Mouse (Mus musculus): Measurements from ENCODE around the gene Psmb8.

Gene Psmb8

DNA sequence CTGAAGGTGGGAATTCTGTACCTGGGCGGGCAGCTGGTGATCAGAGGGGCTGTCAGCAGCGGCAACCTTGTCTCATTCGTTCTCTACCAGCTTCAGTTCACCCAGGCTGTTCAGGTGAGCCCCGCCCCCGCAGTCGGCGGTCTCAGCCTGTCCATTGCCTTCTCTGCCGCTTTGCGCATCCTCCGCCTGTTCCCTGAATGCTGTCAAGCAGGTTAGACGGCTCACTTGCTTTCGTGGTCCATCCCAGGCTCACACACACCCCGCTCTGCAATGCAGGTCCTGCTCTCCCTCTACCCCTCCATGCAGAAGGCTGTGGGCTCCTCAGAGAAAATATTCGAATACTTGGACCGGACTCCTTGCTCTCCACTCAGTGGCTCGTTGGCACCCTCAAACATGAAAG lies 4.7 kb upstream of the Psmb8 start:
- DNase-seq (ENCODE audit: extremely low spot score, low spot score) = no peak

DNA sequence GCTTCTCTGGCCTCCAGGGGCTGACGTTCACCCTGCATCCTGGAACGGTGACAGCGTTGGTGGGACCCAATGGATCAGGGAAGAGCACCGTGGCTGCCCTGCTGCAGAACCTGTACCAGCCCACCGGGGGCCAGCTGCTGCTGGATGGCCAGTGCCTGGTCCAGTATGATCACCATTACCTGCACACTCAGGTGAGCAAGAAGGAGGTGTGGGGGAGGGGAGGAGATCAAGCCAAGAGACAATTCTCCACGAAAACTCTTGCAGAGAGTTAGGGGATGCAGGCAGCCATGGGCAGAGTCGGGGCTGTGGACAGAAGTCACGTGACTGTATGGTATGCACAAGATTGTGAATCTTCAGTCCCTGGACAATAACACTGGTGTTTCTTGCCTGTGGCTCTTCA lies 4.1 kb upstream of the Psmb8 start:
- DNase-seq (ENCODE audit: extremely low spot score, low spot score) = no peak

DNA sequence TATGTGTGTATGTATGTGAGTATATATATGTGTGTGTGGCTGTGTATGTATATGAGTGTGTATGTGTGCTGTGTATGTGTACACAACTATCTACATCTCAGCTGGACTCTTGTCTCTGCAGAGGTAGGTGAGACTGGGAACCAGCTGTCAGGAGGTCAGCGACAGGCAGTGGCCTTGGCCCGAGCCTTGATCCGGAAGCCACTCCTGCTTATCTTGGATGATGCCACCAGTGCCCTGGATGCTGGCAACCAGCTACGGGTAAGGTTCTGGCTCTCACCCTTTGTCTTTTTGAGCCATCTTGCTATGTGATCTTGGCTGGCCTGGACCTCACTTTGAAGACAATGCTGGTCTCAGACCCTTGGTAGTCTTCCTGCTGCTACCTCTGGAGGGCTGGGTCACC lies 2.8 kb upstream of the Psmb8 start:
- DNase-seq (ENCODE audit: extremely low spot score, low spot score) = no peak

DNA sequence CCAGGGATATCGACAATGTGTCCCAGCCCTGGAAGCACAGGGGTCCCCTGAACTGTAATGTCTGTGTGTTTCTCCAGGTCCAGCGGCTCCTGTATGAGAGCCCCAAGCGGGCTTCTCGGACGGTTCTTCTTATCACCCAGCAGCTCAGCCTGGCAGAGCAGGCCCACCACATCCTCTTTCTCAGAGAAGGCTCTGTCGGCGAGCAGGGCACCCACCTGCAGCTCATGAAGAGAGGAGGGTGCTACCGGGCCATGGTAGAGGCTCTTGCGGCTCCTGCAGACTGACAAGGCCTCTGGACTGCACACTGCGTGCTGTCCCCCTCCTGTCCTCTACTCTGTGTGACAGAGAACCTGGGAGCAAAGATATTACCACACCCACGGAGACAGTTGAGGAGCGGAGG lies 1.0 kb upstream of the Psmb8 start:
- DNase-seq (ENCODE audit: extremely low spot score, low spot score) = no peak

DNA sequence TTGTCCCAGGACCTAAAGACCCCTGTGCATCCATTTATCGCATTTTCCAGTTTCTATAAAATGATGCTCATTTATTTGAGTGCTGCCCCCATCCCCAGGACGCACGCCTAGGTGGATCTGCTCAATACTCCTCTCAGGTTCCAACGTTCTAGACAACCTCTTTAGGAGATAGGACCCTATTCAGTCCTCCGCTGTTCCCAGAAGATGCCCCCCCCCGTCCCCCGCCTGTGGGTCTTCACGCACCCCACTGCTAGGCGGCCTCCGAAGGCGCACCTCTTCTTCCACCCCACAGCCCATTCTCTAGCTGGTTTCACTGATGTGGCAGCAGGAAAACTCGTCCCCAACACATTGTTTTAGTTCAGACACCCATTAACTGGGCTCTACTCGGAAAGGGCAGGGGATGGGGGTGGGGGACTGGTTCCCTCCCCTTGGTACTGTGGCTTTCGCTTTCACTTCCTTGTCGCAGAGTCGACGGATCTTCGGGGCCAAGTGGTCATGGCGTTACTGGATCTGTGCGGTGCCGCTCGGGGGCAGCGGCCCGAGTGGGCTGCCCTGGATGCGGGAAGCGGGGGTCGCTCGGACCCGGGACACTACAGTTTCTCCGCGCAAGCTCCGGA lies 491 bp downstream of the Psmb8 start:
- no peak for DNase-seq (ENCODE audit: extremely low spot score, low spot score)

DNA sequence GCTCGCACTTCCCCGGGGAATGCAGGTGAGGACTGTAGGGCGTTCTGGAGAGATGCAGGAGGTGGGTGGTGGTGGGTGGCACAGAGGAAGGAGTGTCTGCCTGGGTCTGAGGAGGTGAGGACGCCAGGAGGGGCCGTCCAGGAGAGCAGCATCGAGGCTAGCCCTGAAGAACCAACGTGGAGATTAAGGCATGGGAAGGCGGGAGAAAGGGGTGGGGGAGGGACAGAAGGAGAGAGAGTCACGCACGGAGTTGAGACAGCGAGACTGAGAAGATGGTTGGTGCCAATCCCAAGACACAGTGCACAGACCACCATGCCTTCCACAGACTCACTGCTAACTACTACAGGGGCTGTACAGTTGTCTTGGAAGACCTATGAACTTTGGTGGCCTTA lies 996 bp downstream of the Psmb8 start:
- no peak for DNase-seq (ENCODE audit: extremely low spot score, low spot score)

DNA sequence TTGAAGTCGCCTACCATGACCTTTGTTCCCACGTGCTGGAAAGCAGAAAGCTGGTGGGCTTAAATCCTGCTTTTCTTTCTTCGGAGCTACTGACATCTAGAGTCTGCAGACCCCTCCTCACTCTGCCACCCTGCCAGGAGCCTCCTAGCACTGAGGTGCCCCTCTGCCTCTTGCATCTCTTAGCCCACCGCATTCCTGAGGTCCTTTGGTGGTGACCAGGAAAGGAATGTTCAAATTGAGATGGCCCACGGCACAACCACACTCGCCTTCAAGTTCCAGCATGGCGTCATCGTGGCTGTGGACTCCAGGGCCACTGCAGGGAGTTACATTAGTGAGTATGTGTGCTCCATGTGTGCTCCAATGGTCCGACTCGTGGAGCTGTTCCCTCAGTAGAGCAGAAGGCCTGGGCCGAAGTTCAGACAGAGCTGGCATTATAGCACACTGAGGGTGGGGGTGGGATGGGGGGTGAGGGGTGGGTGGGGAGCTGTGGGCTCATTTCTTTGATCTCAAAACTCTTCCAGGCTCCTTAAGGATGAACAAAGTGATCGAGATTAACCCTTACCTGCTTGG lies 1.6 kb downstream of the Psmb8 start:
- DNase-seq (ENCODE audit: extremely low spot score, low spot score) = no peak

DNA sequence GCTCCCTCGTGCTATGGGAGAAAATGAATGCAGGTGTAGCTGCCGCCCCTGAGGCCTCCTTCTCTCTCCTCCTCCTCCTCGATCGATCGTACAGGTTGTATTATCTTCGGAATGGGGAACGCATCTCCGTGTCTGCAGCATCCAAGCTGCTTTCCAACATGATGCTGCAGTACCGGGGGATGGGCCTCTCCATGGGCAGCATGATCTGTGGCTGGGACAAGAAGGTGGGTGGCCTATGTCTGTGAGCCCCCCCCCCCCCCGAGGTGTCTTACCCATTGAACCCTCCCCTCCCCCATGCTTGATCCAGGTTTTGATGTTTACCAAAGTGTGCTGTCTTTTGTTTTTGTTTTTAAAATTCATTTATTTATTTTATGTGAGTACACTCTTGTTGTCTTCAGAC lies 2.5 kb downstream of the Psmb8 start:
- no peak for DNase-seq (ENCODE audit: extremely low spot score, low spot score)

DNA sequence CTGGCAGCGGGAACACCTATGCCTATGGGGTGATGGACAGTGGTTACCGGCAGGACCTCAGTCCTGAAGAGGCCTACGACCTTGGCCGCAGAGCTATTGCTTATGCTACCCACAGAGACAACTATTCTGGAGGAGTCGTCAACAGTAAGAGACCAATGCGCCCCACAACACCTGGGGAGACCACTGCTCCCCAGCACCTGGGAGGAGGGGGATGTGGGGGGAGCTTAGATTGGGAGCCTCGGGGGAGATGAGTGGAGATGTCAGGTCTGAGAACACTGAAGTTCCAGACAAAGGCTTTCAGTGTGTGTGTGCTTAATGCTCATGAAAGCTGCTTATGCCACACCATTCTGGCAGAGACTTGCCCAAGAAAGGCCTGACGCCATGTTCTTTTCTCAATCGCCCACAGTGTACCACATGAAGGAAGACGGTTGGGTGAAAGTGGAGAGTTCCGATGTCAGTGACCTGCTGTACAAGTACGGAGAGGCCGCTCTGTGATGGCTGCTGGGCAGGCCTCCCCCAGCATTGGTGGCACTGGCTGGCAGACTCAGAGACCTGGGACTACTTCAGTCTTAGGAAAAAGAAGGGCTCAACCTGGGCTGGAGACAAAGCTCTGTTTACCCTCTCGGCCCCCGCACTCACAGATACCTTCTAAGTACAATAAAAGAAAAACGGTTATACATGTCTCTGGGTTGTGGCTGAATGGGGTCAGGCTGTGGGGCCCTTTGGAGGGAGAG lies 3.4 kb downstream of the Psmb8 start:
- no peak for DNase-seq (ENCODE audit: extremely low spot score, low spot score)

DNA sequence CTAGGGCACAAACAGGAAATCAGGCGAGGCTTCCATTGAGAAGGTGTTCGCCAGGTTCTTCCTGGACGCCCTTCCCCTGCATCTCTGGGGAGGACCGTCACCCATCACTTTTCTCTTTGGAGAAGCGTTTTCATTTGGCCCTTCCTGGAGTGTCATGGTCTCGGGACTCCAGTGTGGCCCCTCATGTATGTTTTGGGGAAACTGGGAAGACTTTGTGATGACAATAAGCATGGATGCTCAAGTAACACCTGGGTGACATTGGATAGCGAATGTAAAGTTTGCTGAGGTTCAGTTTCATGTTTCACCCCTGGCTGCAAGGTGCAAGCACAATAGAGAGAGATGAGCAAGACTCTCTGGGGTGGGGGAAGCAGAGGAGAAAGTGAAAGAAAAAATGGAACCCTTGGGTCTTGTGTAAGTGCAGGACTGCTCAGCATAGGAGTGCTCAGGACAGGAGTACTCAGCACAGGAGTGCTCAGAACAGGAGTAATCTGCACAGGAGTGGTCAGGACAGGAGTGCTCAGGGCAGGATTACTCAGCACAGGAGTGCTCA lies 4.1 kb downstream of the Psmb8 start:
- no peak for DNase-seq (ENCODE audit: extremely low spot score, low spot score)

DNA sequence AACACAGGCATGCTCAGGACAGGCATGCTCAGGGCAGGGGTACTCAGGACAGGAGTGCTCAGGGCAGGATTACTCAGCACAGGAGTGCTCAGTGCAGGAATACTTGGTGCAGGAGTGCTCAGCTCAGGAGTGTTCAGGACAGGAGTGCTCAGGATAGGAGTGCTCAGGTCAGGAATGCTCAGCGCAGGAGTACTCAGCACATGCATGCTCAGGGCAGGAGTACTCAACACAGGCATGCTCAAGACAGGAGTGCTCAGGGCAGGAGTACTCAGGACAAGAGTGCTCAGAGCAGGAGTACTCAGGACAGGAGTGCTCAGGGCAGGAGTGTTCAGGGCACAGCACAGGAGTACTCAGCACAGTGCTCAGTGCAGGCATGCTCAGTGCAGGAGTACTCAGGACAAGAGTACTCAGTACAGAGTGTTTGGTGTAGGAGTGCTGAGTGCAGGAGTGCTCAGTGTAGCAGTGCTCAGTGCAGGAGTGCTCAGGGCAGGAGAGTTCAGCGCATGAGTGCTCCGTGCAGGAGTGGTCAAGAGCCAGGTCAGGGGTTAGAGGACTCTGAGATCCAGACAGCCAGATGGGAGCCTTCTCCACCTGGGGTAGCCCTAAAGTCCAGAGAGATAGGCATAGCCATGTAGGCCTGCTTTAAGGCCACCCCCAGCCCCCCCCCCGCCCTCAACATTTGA lies 5.4 kb downstream of the Psmb8 start:
- no peak for DNase-seq (ENCODE audit: extremely low spot score, low spot score)

DNA sequence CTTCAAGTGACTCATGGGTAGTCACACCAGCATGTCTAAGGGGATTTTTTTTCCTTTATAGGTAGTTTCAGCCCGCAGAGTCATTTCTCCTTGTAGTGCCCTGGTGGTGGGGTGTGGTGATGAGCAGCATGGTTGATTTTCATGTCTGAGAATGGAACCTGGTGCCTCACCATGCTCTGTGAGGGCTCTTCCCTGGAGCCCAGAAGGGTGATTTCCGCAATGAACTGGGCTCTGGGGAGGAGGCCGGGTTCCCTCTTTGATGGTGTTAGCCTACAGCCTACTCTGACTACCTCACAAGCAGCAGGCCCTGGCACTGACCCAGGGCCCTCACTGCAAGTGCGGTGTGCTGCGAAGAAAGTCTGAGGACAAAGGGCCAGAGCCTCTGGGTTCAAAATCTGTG lies 5.9 kb downstream of the Psmb8 start, which contains the start of gene Tap2:
Tap2 (plus strand) TSS at position 84 of the 400 bp plus-strand sequence.
- DNase-seq (ENCODE audit: extremely low spot score, low spot score) = no peak

DNA sequence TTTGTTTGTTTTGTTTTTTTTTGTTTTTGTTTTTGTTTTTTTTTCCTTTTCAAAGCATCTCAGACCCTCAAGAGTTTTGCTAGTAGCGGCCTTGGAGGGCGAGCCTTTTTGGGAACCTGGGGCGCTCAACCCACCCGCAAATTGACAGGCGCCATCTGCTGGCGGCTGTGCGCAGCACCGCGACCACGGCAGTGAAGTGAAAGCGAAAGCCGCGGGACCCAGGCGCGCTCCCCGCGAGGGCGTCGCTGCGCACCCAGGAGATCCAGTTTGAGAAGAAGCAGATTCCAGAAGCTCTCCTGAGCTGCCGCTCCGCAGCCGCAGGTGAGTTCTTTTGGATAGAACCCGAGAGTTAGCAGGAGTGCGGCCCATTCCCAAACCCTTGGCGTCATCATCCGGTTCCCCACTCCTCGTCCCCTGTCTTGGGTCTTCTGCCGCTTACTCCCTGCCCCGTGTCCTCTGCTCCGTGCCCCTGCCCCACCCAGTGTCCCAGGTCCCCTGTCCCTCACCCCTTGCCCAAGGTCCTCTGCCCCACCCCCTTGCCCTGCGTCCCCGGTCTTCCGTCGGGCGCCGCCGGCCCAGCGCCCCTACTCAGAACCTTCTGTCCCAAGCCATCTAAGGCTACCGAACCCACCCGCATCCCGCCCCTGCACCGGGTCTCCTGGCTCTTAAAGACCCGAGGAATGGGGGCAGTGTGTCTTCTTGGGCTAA lies 6.9 kb downstream of the Psmb8 start:
- peak; percentile 89 for DNase-seq (ENCODE audit: extremely low spot score, low spot score)

DNA sequence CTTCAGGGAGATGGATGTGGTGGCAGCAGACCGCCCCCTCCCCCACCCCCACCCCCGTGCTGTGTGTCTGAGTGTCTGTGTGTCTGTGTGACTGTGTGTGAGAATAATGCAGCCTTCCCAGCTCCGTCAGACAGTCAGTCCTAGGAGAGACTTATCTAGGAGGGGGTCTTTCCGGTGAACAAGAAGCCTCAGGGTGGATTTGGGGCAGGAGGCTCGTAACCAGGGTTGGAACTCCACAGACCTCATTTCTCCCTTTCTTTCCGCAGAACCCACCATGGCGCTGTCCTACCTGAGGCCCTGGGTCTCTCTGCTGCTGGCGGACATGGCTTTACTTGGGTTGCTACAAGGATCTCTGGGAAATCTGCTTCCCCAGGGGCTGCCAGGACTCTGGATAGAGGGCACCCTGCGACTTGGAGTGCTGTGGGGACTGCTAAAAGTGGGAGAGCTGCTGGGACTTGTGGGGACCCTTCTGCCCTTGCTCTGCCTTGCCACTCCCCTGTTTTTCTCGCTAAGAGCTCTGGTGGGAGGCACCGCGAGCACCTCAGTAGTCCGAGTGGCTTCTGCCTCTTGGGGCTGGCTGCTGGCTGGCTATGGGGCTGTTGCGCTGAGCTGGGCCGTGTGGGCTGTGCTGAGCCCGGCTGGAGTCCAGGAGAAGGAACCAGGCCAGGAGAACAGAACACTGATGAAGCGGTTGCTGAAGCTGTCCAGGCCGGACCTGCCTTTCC lies 7.7 kb downstream of the Psmb8 start:
- DNase-seq (ENCODE audit: extremely low spot score, low spot score) = no peak

DNA sequence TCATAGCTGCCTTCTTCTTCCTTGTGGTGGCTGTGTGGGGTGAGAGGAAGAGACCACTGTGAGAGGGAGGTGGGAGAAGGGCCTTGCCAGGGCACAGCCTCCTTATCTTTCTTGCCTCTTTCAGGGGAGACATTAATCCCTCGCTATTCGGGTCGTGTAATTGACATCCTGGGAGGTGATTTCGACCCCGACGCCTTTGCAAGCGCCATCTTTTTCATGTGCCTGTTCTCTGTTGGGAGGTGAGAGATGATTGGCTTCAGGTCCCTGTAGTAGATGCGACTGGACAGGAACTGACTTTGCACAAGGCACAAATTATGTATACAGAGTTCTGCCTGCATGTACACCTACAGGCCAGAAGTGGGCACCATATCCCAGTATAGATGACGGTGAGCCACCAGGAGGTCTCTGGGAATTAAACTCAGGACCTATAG lies 8.2 kb downstream of the Psmb8 start:
- DNase-seq (ENCODE audit: extremely low spot score, low spot score) = no peak

DNA sequence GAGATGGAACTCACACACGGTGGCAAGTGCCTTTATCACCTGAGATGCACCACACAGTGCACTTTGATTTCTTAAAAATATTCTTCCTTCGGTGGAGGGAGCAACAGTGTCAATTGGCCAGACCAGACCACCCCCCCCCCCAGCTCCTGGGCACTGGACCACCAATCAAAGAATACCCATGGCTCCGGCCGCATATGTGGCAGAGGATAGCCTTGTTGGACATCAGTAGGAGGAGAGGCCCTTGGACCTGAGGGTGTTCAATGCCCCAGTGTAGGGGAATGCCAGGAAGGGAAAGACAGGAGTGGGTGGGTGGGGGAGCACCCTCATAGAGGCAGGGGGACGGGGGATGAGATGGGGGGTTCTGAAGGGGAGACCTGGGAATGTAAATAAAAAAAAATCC lies 9.2 kb downstream of the Psmb8 start:
- no peak for DNase-seq (ENCODE audit: extremely low spot score, low spot score)

DNA sequence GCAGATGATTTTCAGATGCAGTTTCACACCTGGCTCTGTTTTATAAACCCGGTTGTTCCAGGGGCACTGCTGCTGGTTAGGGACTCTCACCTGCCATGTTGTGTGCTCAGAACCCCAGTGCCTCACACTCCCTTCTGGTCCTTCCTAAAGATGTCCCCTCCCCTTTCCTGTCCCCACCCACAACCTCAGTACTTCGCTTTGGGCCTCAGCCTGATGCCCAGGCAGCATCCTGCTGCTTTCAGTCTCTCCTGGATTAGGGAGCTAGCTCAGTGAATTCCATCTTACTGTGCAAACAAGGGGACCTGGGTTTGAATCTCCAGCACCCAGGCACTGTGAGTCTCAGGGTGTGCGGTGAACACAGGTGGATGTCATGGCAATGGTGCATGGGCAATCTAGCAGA lies 9.9 kb downstream of the Psmb8 start:
- DNase-seq (ENCODE audit: extremely low spot score, low spot score) = no peak

DNA sequence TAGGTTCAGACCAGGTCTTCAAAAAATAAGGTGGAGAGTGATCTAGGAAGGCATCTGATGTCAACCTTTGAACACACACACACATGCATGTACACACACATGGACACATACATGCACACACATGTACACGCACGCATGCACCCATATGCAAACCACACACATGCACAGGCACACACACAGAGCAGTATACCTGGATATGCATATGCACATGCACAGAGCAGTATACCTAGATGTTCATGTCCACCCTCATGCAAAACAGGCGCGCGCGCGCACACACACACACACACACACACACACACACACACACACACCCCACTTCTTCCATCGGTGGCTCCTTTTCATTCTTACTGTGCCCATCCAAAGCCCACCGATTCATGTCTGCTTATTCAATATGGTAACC lies 10.3 kb downstream of the Psmb8 start:
- no peak for DNase-seq (ENCODE audit: extremely low spot score, low spot score)

DNA sequence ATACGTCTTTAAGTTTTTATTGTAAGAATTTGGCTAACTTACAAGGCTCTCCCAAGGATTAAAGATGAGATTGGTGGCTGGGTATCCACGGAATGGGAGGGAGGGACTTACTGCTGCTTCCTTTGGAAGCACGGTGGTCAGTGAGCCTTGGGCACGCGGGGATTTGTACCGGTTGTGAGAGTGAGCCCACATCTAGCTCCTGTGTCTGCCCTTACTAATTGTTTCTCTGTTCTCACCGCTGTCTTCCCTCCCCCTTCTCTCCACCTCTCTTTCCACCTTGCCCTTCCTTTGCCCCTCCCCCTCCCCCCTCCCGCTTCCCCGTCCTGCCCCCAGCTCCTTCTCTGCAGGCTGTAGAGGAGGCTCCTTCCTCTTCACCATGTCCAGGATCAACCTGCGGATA lies 10.9 kb downstream of the Psmb8 start:
- no peak for DNase-seq (ENCODE audit: extremely low spot score, low spot score)

DNA sequence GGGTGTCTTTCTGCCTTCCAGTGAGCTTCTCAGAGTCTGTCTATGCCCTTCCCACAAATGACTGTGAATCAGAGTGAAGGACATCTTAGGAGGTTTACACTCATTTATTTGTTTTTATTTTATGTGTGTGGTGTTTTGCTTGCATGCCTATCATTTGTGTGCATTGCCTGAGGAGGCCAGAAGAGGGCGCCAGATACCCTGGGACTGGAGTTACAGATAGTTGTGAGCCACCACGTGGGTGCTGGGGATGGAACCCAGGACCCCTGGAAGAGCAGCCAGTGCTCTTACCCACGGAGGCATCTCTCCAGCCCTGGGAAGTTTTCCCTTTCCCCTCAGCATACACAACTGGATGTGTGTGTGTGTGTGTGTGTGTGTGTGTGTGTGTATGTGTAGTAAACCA lies 12.2 kb downstream of the Psmb8 start:
- no peak for DNase-seq (ENCODE audit: extremely low spot score, low spot score)

DNA sequence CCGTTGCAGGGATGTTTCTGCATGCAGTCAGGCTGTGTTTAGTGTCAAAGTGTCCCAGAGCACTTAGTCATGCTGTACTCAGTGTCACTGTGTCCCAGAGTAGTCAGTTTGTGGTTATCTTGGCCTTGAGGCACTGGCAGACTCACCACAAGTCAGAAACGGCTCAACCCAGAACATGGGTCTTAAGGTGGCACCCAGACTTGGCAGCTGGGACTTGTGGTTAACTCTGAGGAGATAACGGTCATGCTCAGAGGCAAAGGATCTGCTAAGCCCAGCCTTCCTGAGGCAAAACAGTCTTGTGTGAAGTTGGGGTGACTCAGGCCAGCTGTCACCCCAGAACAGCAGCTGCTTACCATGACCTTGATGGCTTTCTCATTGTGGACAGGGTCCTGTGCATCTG lies 13.1 kb downstream of the Psmb8 start:
- no peak for DNase-seq (ENCODE audit: extremely low spot score, low spot score)

All from neural tube, embryonic 10.5 days (tissue).